Mouse (Mus musculus) small intestine, adult 2 months (tissue): Measurements from ENCODE around the gene Sla2.

Experiments used
- CTCF ChIP-seq: fragments of 200-500 bp; IDR thresholded peaks from 2 replicates; pipeline ENCODE4 v1.5.1; 2012; ENCODE audit warnings: low read depth, mild to moderate bottlenecking, control low read depth, inconsistent platforms, low read length, moderate library complexity, mixed read lengths; ENCODE audit not compliant: insufficient replicate concordance, insufficient read length; ENCODE audit errors: extremely low read depth
- POLR2A ChIP-seq: fragments of 200-500 bp; IDR thresholded peaks from 2 replicates; pipeline ENCODE4 v1.6.1; 2012; ENCODE audit warnings: low read depth, mild to moderate bottlenecking, control low read depth, inconsistent platforms, low read length, moderate library complexity

GRCm38 (mm10) chr2:156916419-156917125 is 29.6 kb upstream of the Sla2 start:
- no peak for TF ChIP-seq CTCF
- TF ChIP-seq POLR2A: no peak
